Mouse (Mus musculus): ENCODE measurements around the gene Npcd. TPM values are rescaled to one million over a fixed set of nuclear protein-coding genes. Genes with fewer than 3 reads are reported as not detected.

The Npcd gene
- total RNA-seq, 2 experiments from 2014 or later = 6.6 to 14.9 TPM

GRCm38 (mm10) chr15:79750266-79750665 is 83.8 kb downstream of the Npcd start:
- DNase-seq = no peak
- intact Hi-C loops (cut with DNase I) = loop anchor here (10.0 kb wide), 1 partner anchor 165 kb away; no protein-coding TSS in a partner anchor

- no peak for DNase-seq
- intact Hi-C loops (cut with DNase I) = no loop called here
Measured at GRCm38 (mm10) chr15:79749162-79749561, 84.9 kb downstream of the Npcd start.

- DNase-seq = peak; percentile 57
- intact Hi-C loops (cut with DNase I) = no loop called here
Measured at GRCm38 (mm10) chr15:79747998-79748397, 86.0 kb downstream of the Npcd start.

GRCm38 (mm10) chr15:79745883-79746282 is 88.2 kb downstream of the Npcd start:
- intact Hi-C loops (cut with DNase I) = no loop called here
- DNase-seq = no peak

DNA sequence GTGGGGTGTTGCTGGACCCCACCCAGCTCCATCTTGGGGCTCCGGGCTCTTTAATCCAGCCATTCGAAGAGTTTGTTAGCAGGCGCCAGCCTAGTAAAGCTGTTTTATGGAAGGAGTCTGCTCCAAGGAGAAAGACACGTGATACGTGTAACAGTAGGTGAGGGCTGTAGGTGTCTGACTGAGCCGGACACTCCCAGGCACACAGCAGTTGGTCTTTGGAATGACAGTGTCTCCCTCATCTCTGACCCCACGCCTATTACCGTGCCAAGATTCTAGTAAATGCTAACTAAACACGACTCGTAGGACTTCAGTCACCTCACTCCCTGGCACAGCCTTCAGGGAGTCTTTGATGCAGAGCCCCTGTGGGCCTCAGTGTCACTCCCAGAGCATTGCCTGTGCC is 88.7 kb downstream of the Npcd start:
- intact Hi-C loops (cut with DNase I) = no loop called here
- no peak for DNase-seq

GRCm38 (mm10) chr15:79744742-79745141 is 89.3 kb downstream of the Npcd start:
- intact Hi-C loops (cut with DNase I) = no loop called here
- no peak for DNase-seq

- intact Hi-C loops (cut with DNase I) = no loop called here
- DNase-seq = no peak
Measured at GRCm38 (mm10) chr15:79744001-79744400, 90.0 kb downstream of the Npcd start.

DNA sequence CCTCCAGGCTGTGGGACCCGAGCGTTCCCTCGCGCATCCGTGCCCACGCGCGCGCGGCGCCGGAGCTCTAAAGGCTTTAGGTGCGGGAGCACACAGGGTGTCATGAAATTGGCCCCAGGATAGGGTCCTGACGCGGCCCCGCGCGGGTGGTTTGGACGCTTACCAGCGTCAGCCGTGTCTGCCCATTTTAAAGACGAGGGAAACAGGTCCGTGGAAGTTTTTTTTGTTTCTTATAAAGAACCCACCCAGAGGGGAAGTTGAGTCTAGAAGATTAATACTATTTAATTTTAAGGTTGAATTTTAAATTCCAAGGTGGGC is 91.4 kb downstream of the Npcd start:
- intact Hi-C loops (cut with DNase I) = no loop called here
- DNase-seq = no peak

GRCm38 (mm10) chr15:79741921-79742705 is 91.9 kb downstream of the Npcd start, which contains the start of gene Sun2:
Gene Sun2, minus strand, starts transcription at chr15:79742536.
- intact Hi-C loops (cut with DNase I) = no loop called here
- peak; percentile 96 for DNase-seq

DNA sequence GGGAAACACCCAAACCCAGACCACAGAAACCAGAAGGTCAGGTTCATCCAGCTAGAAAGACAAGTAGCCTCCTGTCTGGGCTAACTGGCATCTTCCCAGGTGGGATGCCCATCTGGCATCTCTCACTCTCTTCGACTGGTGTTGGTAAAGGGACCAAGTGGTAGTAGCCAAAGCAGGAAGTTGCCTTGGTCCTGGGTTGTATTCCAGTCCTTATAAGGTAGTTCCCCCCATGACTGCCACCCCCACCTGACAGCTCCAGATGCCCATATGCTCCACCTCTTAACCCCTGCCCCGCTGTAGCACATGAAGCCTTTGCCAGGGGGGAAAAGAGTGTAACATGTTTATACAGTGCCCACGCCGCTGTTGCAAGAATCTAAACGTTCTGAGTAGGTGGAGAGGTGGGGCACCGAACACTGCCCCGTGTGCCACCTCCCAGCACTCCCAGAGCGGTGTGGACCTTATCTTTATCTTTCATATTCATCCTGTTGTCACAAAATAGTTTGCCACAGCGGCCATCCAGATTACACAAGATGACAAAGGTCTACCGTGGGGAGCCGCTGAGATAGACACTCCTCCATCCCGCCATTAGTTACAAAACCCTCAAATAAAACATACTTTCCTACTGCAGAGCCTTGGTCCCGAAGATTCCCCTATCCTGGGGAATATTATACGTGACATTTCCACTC is 92.7 kb downstream of the Npcd start:
- intact Hi-C loops (cut with DNase I) = no loop called here
- DNase-seq = peak; percentile 60

GRCm38 (mm10) chr15:79740739-79741138 is 93.3 kb downstream of the Npcd start:
- intact Hi-C loops (cut with DNase I) = no loop called here
- no peak for DNase-seq

Other genes with a start within 250 kb of the Npcd start
- 1 to 10 TPM; 1.6 to 2.3 TPM for gene Dmc1, start 229.1 kb downstream of the Npcd start, total RNA-seq (2021)
- 10 to 100 TPM; 13.5 to 17.2 TPM for gene Fam227a, start 175.3 kb downstream of the Npcd start, total RNA-seq (2021)
- 10 to 100 TPM; 55.6 to 60.1 TPM for gene Cby1, start 175.0 kb downstream of the Npcd start, total RNA-seq (2021)
- 100 to 1,000 TPM; 109 to 110 TPM for gene Tomm22, start 163.4 kb downstream of the Npcd start, total RNA-seq (2021)
- gene Josd1, start 146.3 kb downstream of the Npcd start, total RNA-seq (2021) = 10 to 100 TPM; 31.2 to 32.0 TPM
- 10 to 100 TPM; 62.4 to 62.9 TPM for gene Gtpbp1, start 143.4 kb downstream of the Npcd start, total RNA-seq (2021)
- 10 to 100 TPM; 27.0 to 29.4 TPM for gene Sun2, start 91.7 kb downstream of the Npcd start, total RNA-seq (2021)
- 10 to 100 TPM; 30.4 to 34.4 TPM for gene Dnal4, start 56.4 kb downstream of the Npcd start, total RNA-seq (2021)
- gene Nptxr, start 29.5 kb downstream of the Npcd start, total RNA-seq (2021) = 100 to 1,000 TPM; 240 to 277 TPM
- 100 to 1,000 TPM; 105 to 125 TPM for gene Cbx6, start 451 bp upstream of the Npcd start, total RNA-seq (2021)
- gene Apobec3, start 57.4 kb upstream of the Npcd start, total RNA-seq (2021) = 1 to 10 TPM; 4.7 to 6.0 TPM
- gene Cbx7, start 136.9 kb upstream of the Npcd start, total RNA-seq (2021) = 1 to 10 TPM; 5.6 to 6.8 TPM
- 10 to 100 TPM; 19.2 to 26.6 TPM for gene Pdgfb, start 180.7 kb upstream of the Npcd start, total RNA-seq (2021)

Measured in left cerebral cortex, postnatal 4 days (tissue).